Mouse (Mus musculus): ENCODE measurements around the gene Clmp. TPM values are rescaled to one million over a fixed set of nuclear protein-coding genes. Genes with fewer than 3 reads are reported as not detected.
A peak's percentile ranks its signal among the peaks of the same experiment; 100 is the strongest.

The Clmp gene
- polyA plus RNA-seq, 1 experiment from 2014 or later: 14.9 TPM

DNA sequence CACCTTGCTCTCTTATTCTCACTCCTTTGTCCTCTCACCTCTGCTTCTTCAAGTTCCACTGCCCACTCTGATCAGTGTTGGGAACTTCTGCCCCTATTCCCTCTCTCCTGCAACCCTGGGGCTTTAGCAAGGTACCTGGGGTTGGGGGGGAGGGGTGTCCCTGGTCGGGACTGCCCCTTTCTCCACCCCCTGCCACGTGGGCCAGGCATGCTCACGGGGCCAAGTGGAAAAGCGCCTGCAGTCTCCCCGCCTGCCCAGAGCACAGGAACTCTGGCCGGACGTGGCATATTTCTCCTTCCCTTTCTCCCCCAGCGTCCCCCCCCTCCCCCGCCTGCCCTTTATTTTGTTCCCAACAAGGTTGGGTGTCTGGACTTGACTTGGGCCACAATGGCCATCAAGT, 33.0 kb upstream of the Clmp start:
- Histone ChIP-seq H3K4me2 (0 out of 2 replicates have a peak overlapping the region, but pooled peaks have one; percentile 9), H3K36me3 (no peaks in the 10 kb centered on the region), H3K27ac (ENCODE audit: poor library complexity, severe bottlenecking) (no peak overlapping the region), H3K27me3 (replicated peaks) (no peaks in the 10 kb centered on the region), H3K4me1 (replicated peaks) (no peaks in the 10 kb centered on the region), H3K9ac (no peak overlapping the region), H3K9me3 (replicated peaks) (no peaks in the 10 kb centered on the region), H3K4me3 (no peak overlapping the region)
- no peak for ATAC-seq (ENCODE audit: insufficient number of reproducible peaks, low FRiP score)
- WGBS: 26% methylated on average over 9 of the region's 9 CpGs

DNA sequence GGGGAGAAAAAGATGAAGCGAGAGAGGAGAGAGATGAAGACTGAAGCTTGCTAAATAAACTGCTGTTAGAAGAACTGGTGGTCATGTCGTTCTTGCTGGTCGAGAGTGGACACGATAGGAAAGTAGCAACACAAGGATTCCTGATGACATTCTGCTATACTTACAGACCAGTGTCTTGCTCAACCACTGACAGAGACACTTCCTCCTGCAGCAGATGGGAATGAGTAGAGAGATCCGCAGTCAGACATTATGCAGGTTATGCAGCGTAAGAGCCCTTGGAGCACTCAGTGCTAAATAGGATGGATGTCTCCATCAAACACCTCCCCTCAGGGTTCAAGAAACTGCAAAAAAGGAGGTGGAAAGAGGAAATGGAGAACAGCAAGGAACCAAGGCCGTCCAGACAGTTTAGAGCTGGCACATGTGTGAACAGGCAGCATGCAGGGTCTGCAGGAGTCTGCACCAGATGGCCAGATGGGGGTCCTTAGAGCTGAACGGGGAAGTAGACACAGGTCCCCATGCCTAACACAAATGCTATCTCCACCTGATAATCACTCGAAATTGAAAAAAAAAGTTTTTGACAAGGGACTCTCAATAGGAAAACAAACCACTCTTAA, 19.5 kb upstream of the Clmp start:
- H3K4me1 ChIP-seq (replicated peaks): peaks cover under 1% of the 10 kb centered on the region; the same call in 1 of the 2 replicates
- 65% methylated on average over 9 of the region's 9 CpGs for WGBS
- no peak for ATAC-seq (ENCODE audit: insufficient number of reproducible peaks, low FRiP score)

GRCm38 (mm10) chr9:40670313-40670712, 15.4 kb upstream of the Clmp start, which contains the start of gene Gm21915:
Gene Gm21915 (plus strand): TSS chr9:40670613.
- no peak for ATAC-seq (ENCODE audit: insufficient number of reproducible peaks, low FRiP score)
- no peak within 1 kb of the TSS for H3K4me3 ChIP-seq
- H3K36me3 ChIP-seq: no peaks in the 10 kb centered on the region
- H3K4me1 ChIP-seq (replicated peaks): peaks cover 7% of the 10 kb centered on the region
- no peaks in the 10 kb centered on the region for H3K9me3 ChIP-seq (replicated peaks)
- H3K27ac ChIP-seq (ENCODE audit: poor library complexity, severe bottlenecking): no peak within 1 kb of the TSS
- no peak within 1 kb of the TSS for H3K4me2 ChIP-seq
- WGBS: 85% methylated on average over 3 of the region's 3 CpGs
- no peak within 1 kb of the TSS for H3K9ac ChIP-seq
- no peaks in the 10 kb centered on the region for H3K27me3 ChIP-seq (replicated peaks)

More for the DNA sequence above, 19.5 kb upstream of the Clmp start:
- 0 out of 2 replicates have a peak, but pooled peaks cover 3% of the 10 kb centered on the region for H3K27me3 ChIP-seq (replicated peaks)
- peaks cover 4% of the 10 kb centered on the region for H3K9me3 ChIP-seq (replicated peaks)
- H3K4me2 ChIP-seq: no peak overlapping the region
- no peak overlapping the region for H3K4me3 ChIP-seq
- no peak overlapping the region for H3K27ac ChIP-seq (ENCODE audit: poor library complexity, severe bottlenecking)
- H3K9ac ChIP-seq: no peak overlapping the region
- H3K36me3 ChIP-seq: no peaks in the 10 kb centered on the region

GRCm38 (mm10) chr9:40671323-40671930, 14.3 kb upstream of the Clmp start:
- no peak overlapping the region for H3K27ac ChIP-seq (ENCODE audit: poor library complexity, severe bottlenecking)
- H3K36me3 ChIP-seq: no peaks in the 10 kb centered on the region
- H3K4me1 ChIP-seq (replicated peaks): peaks cover 15% of the 10 kb centered on the region
- H3K27me3 ChIP-seq (replicated peaks): no peaks in the 10 kb centered on the region
- no peak overlapping the region for H3K4me3 ChIP-seq
- 42% methylated on average over 4 of the region's 4 CpGs for WGBS
- no peaks in the 10 kb centered on the region for H3K9me3 ChIP-seq (replicated peaks)
- no peak overlapping the region for H3K9ac ChIP-seq
- no peak overlapping the region for H3K4me2 ChIP-seq
- ATAC-seq (ENCODE audit: insufficient number of reproducible peaks, low FRiP score): no peak

DNA sequence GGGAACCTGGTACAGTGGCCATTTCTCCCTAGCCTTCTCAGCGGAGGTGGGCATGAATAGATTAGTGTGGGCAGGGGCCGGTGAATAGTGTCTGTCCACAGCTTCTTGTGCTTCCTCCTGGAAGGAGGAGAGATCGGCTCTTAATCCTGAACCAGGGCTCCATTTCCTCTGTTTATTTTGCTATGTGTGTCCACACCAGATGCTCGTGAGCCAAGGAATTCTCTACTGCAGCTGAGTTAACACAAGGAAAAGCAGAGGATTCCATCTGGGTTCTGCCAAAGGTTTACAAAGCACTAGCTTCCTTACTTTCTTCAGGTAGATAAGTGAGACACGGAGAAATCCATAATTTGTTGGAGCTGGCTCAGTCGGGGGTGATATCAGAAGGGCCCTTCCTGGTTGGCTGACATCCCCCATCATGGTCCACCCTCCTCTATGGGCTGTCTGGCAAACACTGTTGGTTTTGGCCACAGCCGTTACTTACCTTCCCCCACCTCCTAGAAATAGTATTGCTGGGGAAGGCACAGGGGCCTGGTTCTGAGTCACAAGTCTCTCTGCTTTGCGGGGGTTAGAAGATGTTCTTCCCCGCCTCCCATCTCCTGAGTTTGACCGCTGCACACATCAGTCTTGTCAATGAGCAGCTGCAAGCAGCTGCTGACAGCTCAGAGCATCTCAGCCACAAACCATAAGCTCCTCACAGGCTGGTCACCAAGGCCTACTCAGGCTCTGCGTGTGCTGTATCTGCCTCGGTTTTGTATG, 10.4 kb upstream of the Clmp start:
- 48% methylated on average over 12 of the region's 12 CpGs for WGBS
- Histone ChIP-seq H3K4me1 (replicated peaks) (peaks cover 15% of the 10 kb centered on the region), H3K27me3 (replicated peaks) (no peaks in the 10 kb centered on the region), H3K9me3 (replicated peaks) (no peaks in the 10 kb centered on the region), H3K4me3 (no peak overlapping the region), H3K27ac (ENCODE audit: poor library complexity, severe bottlenecking) (no peak overlapping the region), H3K36me3 (no peaks in the 10 kb centered on the region), H3K4me2 (0 out of 2 replicates have a peak overlapping the region, but pooled peaks have one; percentile 1), H3K9ac (no peak overlapping the region)
- peak; percentile 68; the same call in 1 of the 2 replicates for ATAC-seq (ENCODE audit: insufficient number of reproducible peaks, low FRiP score)

DNA sequence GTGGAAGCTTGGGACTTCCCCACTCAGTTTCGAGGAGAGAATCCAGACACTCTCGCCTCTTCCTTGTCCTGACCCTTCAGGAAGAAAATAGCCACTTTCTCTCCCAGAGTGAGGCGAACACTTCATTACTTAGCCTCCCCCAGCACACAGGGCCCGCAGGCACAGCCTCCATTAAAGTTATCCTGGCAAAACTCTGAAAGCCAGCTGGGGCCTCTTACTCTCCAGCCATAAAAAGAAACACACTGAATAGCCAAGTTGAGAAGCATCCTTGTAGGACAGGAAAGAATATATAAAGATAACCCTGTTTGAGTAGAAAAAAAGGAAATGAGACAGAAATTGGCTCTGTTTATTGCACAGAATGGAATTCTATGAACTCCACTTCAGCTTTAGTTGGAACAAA, 7.1 kb upstream of the Clmp start:
- Histone ChIP-seq H3K4me3 (no peak overlapping the region), H3K9ac (no peak overlapping the region), H3K27ac (ENCODE audit: poor library complexity, severe bottlenecking) (no peak overlapping the region), H3K36me3 (no peaks in the 10 kb centered on the region), H3K27me3 (replicated peaks) (peaks cover 10% of the 10 kb centered on the region; the same call in 1 of the 2 replicates), H3K4me1 (replicated peaks) (peaks cover 8% of the 10 kb centered on the region; the same call in 1 of the 2 replicates), H3K9me3 (replicated peaks) (no peaks in the 10 kb centered on the region), H3K4me2 (no peak overlapping the region)
- no peak for ATAC-seq (ENCODE audit: insufficient number of reproducible peaks, low FRiP score)
- 66% methylated on average over 4 of the region's 4 CpGs for WGBS

DNA sequence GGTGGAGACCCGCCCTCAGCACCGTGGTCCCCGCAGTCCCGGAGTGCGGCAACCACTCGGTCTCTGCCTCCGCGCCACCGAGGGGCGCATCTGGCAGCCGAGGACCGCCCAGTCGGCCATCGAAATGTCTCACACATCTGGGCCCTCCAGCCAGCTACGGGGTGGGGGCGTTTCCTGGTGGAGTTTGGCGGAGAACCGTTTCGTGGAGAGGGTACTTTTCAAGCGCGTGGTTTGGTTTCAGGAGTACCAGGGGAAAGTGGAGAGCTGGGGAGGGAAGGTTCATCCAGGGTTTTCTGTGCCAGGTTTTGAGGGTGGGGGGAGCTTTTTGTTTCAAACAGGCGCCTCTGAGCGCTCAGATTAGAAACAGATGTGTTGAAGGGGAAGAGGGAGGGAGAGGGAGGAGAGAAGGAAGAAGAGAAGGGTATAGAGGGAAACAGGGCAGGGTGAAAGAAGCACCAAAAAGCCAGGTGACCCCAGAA, 698 bp downstream of the Clmp start:
- no peaks in the 10 kb centered on the region for H3K9me3 ChIP-seq (replicated peaks)
- H3K4me1 ChIP-seq (replicated peaks): no peaks in the 10 kb centered on the region
- H3K27ac ChIP-seq (ENCODE audit: poor library complexity, severe bottlenecking): peak overlapping the region; percentile 83
- peak; percentile 63 for ATAC-seq (ENCODE audit: insufficient number of reproducible peaks, low FRiP score)
- no peaks in the 10 kb centered on the region for H3K36me3 ChIP-seq
- H3K27me3 ChIP-seq (replicated peaks): peaks cover 34% of the 10 kb centered on the region
- H3K4me2 ChIP-seq: peak overlapping the region; percentile 97
- peak overlapping the region; percentile 80 for H3K9ac ChIP-seq
- WGBS: 0% methylated on average over 23 of the region's 23 CpGs
- H3K4me3 ChIP-seq: peak overlapping the region; percentile 71

- H3K27me3 ChIP-seq (replicated peaks): peaks cover 34% of the 10 kb centered on the region
- no peaks in the 10 kb centered on the region for H3K4me1 ChIP-seq (replicated peaks)
- peak overlapping the region; percentile 71 for H3K4me3 ChIP-seq
- ATAC-seq (ENCODE audit: insufficient number of reproducible peaks, low FRiP score): 0 out of 2 replicates have a peak, but pooled peaks have one; percentile 3
- no peaks in the 10 kb centered on the region for H3K36me3 ChIP-seq
- H3K9me3 ChIP-seq (replicated peaks): no peaks in the 10 kb centered on the region
- peak overlapping the region; percentile 80 for H3K9ac ChIP-seq
- peak overlapping the region; percentile 97 for H3K4me2 ChIP-seq
- H3K27ac ChIP-seq (ENCODE audit: poor library complexity, severe bottlenecking): peak overlapping the region; percentile 83
- 55% methylated on average over 5 of the region's 5 CpGs for WGBS
Measured at GRCm38 (mm10) chr9:40687053-40687452, 1.3 kb downstream of the Clmp start.

DNA sequence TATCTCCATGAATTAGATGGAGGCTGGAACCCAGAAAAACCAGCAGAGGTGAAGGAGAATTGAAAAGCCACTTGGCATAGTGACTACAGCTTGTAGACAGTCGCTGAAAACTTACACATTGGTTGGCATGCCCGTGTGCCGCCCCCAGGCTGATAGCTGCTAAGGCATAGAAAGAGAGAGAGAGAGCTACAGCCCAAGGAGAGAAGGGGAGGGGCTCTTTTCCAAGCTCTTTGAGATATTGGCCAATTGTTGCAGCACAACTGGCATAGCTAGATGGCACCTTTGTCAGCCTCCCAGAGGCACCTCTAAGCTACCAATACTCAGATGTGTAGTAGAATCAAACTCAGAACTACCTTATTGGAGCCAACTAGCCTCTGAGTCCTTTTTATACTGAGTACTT, 1.8 kb downstream of the Clmp start:
- Histone ChIP-seq H3K4me3 (peak overlapping the region; percentile 71), H3K4me2 (peak overlapping the region; percentile 97), H3K27me3 (replicated peaks) (peaks cover 31% of the 10 kb centered on the region), H3K9me3 (replicated peaks) (no peaks in the 10 kb centered on the region), H3K27ac (ENCODE audit: poor library complexity, severe bottlenecking) (peak overlapping the region; percentile 83; the same call in 1 of the 2 replicates), H3K4me1 (replicated peaks) (peaks cover 3% of the 10 kb centered on the region), H3K36me3 (no peaks in the 10 kb centered on the region), H3K9ac (peak overlapping the region; percentile 80)
- 38% methylated on average over 3 of the region's 3 CpGs for WGBS
- no peak for ATAC-seq (ENCODE audit: insufficient number of reproducible peaks, low FRiP score)

- Histone ChIP-seq H3K9ac (no peak overlapping the region), H3K27me3 (replicated peaks) (peaks cover 22% of the 10 kb centered on the region), H3K4me1 (replicated peaks) (peaks cover 26% of the 10 kb centered on the region), H3K27ac (ENCODE audit: poor library complexity, severe bottlenecking) (no peak overlapping the region), H3K36me3 (no peaks in the 10 kb centered on the region), H3K4me3 (no peak overlapping the region), H3K9me3 (replicated peaks) (no peaks in the 10 kb centered on the region), H3K4me2 (no peak overlapping the region)
- no peak for ATAC-seq (ENCODE audit: insufficient number of reproducible peaks, low FRiP score)
- 84% methylated on average over 7 of the region's 7 CpGs for WGBS
Measured at GRCm38 (mm10) chr9:40690511-40690910, 4.7 kb downstream of the Clmp start.

DNA sequence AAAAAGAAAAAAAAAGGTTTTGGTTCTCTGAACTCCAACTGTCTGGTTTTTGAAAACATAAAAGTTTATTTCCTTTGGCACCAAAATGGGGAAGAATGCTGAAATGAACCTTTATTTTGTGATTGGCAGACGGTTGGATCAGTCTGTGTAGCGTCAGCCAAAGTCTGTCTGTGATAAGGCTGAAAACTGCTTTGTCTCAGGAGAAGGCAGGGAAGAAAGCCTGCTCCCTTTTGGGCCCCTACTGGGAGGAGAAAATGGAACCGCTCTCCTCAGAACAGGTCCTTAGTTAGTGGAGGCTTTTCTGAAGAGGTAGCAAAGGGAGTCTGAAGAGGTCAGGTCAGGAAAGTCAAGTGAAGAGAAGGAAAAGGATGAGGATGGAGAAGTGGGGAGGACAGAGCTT, 7.3 kb downstream of the Clmp start:
- WGBS: 18% methylated on average over 3 of the region's 3 CpGs
- Histone ChIP-seq H3K27ac (ENCODE audit: poor library complexity, severe bottlenecking) (peak overlapping the region; percentile 60; the same call in 1 of the 2 replicates), H3K9ac (no peak overlapping the region), H3K36me3 (no peaks in the 10 kb centered on the region), H3K4me2 (no peak overlapping the region), H3K4me3 (no peak overlapping the region), H3K4me1 (replicated peaks) (peaks cover 28% of the 10 kb centered on the region), H3K27me3 (replicated peaks) (0 out of 2 replicates have a peak, but pooled peaks cover under 1% of the 10 kb centered on the region), H3K9me3 (replicated peaks) (no peaks in the 10 kb centered on the region)
- ATAC-seq (ENCODE audit: insufficient number of reproducible peaks, low FRiP score): 0 out of 2 replicates have a peak, but pooled peaks have one; percentile 6
